ENCODE assay signal across 20 mouse cellular contexts in the genomic region with DNA sequence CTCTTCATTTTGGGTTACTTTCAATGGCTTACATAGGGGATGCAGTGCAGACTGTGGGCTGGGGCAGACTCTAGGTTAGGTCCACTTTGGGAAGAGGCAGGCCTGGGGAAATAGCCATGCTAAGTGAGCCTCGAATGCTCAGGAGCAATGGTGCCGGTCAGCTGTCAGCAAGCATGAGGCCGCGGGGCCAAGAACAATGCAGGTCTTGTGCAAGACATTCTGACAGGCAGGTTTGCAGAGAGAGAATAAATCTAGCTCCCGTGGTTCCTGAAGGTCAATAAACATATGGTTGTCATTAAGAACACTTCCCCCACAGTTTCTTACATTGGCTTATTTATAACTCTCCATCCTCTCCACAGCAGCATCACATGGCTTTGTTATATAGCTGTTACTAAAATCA.
DNase-seq lines count a peak whose midpoint lies in the region; ATAC-seq and TF ChIP-seq lines count a peak whose summit lies in the region.
"Had no signal": no experiment of that assay in that cellular context is flagged by ENCODE, and none has a peak within 500 bp of the region (broad histone marks: within the 10 kb centered on the region; RNA-seq: fewer than 3 reads in every experiment).

No protein-coding gene starts in this region.

- no peak for TF ChIP-seq CTCF in hindbrain, postnatal 0 days (IDR thresholded peaks at IDR 0.05; ENCODE audit: low read depth)

- H3K4me3 ChIP-seq in hindbrain, embryonic 10.5 days = no peak overlapping the region
- no peak overlapping the region for H3K4me3 ChIP-seq in hindbrain, postnatal 0 days (ENCODE audit: low read length)
- no peak overlapping the region for H3K4me3 ChIP-seq in embryonic facial prominence, embryonic 10.5 days
- no peak overlapping the region for H3K4me3 ChIP-seq in limb, embryonic 11.5 days (ENCODE audit: low read depth, low read length)
- no peak overlapping the region for H3K4me3 ChIP-seq in forebrain, embryonic 13.5 days
- no peak overlapping the region for H3K4me3 ChIP-seq in liver, embryonic 11.5 days (ENCODE audit: low read depth, low read length)
- H3K4me3 ChIP-seq: forebrain, embryonic 15.5 days; heart, embryonic 13.5 days; liver, embryonic 12.5 days; lung, embryonic 15.5 days had no signal

- no peak for ATAC-seq in hindbrain, postnatal 0 days
- peak; percentile 85 for ATAC-seq in limb, embryonic 11.5 days (ENCODE audit: insufficient number of reproducible peaks, low FRiP score, low TSS enrichment, low read depth)
- no peak for ATAC-seq in forebrain, embryonic 13.5 days
- ATAC-seq in liver, embryonic 11.5 days (replicated peaks; ENCODE audit: low FRiP score) = no peak
- ATAC-seq: forebrain, embryonic 15.5 days; inflammation-experienced regulatory T-cells, adult 6 months; liver, embryonic 12.5 days had no signal

- H3K36me3 ChIP-seq in hindbrain, embryonic 10.5 days = no peaks in the 10 kb centered on the region
- H3K36me3 ChIP-seq in hindbrain, postnatal 0 days (ENCODE audit: insufficient read depth, low read length) = no peaks in the 10 kb centered on the region
- no peaks in the 10 kb centered on the region for H3K36me3 ChIP-seq in embryonic facial prominence, embryonic 10.5 days (replicated peaks)
- no peaks in the 10 kb centered on the region for H3K36me3 ChIP-seq in limb, embryonic 11.5 days (ENCODE audit: control insufficient read depth, insufficient read depth, low read length)
- H3K36me3 ChIP-seq in forebrain, embryonic 13.5 days (ENCODE audit: poor library complexity, severe bottlenecking) = no peaks in the 10 kb centered on the region
- H3K36me3 ChIP-seq in liver, embryonic 11.5 days (ENCODE audit: control insufficient read depth, insufficient read depth, low read length) = no peaks in the 10 kb centered on the region
- H3K36me3 ChIP-seq: forebrain, embryonic 15.5 days; heart, embryonic 13.5 days; liver, embryonic 12.5 days; lung, embryonic 15.5 days had no signal

- no peak overlapping the region for H3K9ac ChIP-seq in hindbrain, postnatal 0 days (replicated peaks; ENCODE audit: low read length)
- H3K9ac ChIP-seq in limb, embryonic 11.5 days (ENCODE audit: low read length) = no peak overlapping the region
- H3K9ac ChIP-seq in forebrain, embryonic 13.5 days = no peak overlapping the region
- no peak overlapping the region for H3K9ac ChIP-seq in liver, embryonic 11.5 days (ENCODE audit: low read depth, low read length)
- H3K9ac ChIP-seq: forebrain, embryonic 15.5 days; heart, embryonic 13.5 days; liver, embryonic 12.5 days; lung, embryonic 15.5 days had no signal

- H3K4me2 ChIP-seq in hindbrain, postnatal 0 days (ENCODE audit: low read depth, low read length) = no peak overlapping the region
- no peak overlapping the region for H3K4me2 ChIP-seq in limb, embryonic 11.5 days (ENCODE audit: low read depth, severe bottlenecking)
- H3K4me2 ChIP-seq in forebrain, embryonic 13.5 days = no peak overlapping the region
- no peak overlapping the region for H3K4me2 ChIP-seq in liver, embryonic 11.5 days
- H3K4me2 ChIP-seq: forebrain, embryonic 15.5 days; heart, embryonic 13.5 days; liver, embryonic 12.5 days; lung, embryonic 15.5 days had no signal

- DNase-seq in hindbrain, embryonic 10.5 days (ENCODE audit: low spot score) = peak; percentile 47
- DNase-seq in hindbrain, postnatal 0 days (ENCODE audit: low spot score) = no peak
- DNase-seq in 3T3-L1 (ENCODE audit: low read depth, low spot score) = peak; percentile 75
- DNase-seq in embryonic facial prominence, embryonic 10.5 days (ENCODE audit: low spot score) = peak; percentile 79
- peak; percentile 77 for DNase-seq in limb, embryonic 11.5 days (ENCODE audit: low spot score)
- DNase-seq in liver, embryonic 11.5 days (ENCODE audit: low spot score) = no peak
- DNase-seq in ovary, postnatal 36 days (ENCODE audit: low spot score) = no peak
- DNase-seq: adrenal gland, adult 2 months; cerebellum, adult 11 months; cerebellum, postnatal 25 days; heart, postnatal 36 days; midbrain, embryonic 14.5 days; spleen, adult 18-20 months; thymus, adult 18-20 months had no signal

- WGBS in hindbrain, embryonic 10.5 days = 56% methylated on average over 5 of the region's 5 CpGs
- 62% methylated on average over 5 of the region's 5 CpGs for WGBS in hindbrain, postnatal 0 days
- WGBS in embryonic facial prominence, embryonic 10.5 days = 34% methylated on average over 5 of the region's 5 CpGs
- 22% methylated on average over 5 of the region's 5 CpGs for WGBS in limb, embryonic 11.5 days
- WGBS in forebrain, embryonic 13.5 days = 77% methylated on average over 5 of the region's 5 CpGs
- WGBS in liver, embryonic 11.5 days = 75% methylated on average over 5 of the region's 5 CpGs

- H3K9me3 ChIP-seq in hindbrain, embryonic 10.5 days = no peaks in the 10 kb centered on the region
- no peaks in the 10 kb centered on the region for H3K9me3 ChIP-seq in hindbrain, postnatal 0 days (ENCODE audit: low read length)
- no peaks in the 10 kb centered on the region for H3K9me3 ChIP-seq in embryonic facial prominence, embryonic 10.5 days
- no peaks in the 10 kb centered on the region for H3K9me3 ChIP-seq in limb, embryonic 11.5 days (ENCODE audit: control insufficient read depth, low read length)
- H3K9me3 ChIP-seq in forebrain, embryonic 13.5 days (replicated peaks) = no peaks in the 10 kb centered on the region
- no peaks in the 10 kb centered on the region for H3K9me3 ChIP-seq in liver, embryonic 11.5 days (ENCODE audit: control insufficient read depth, low read length)
- H3K9me3 ChIP-seq: forebrain, embryonic 15.5 days; heart, embryonic 13.5 days; liver, embryonic 12.5 days; lung, embryonic 15.5 days had no signal

- no peaks in the 10 kb centered on the region for H3K27me3 ChIP-seq in hindbrain, embryonic 10.5 days (ENCODE audit: insufficient read depth, poor library complexity, severe bottlenecking)
- no peaks in the 10 kb centered on the region for H3K27me3 ChIP-seq in hindbrain, postnatal 0 days (ENCODE audit: insufficient read depth, low read length)
- no peaks in the 10 kb centered on the region for H3K27me3 ChIP-seq in embryonic facial prominence, embryonic 10.5 days (replicated peaks; ENCODE audit: low read depth, poor library complexity, severe bottlenecking)
- H3K27me3 ChIP-seq in limb, embryonic 11.5 days (ENCODE audit: control insufficient read depth, insufficient read depth, low read length) = no peaks in the 10 kb centered on the region
- no peaks in the 10 kb centered on the region for H3K27me3 ChIP-seq in forebrain, embryonic 13.5 days
- no peaks in the 10 kb centered on the region for H3K27me3 ChIP-seq in liver, embryonic 11.5 days (replicated peaks; ENCODE audit: control insufficient read depth, insufficient read depth, low read length)
- H3K27me3 ChIP-seq: forebrain, embryonic 15.5 days; heart, embryonic 13.5 days; lung, embryonic 15.5 days had no signal

- no peaks in the 10 kb centered on the region for H3K4me1 ChIP-seq in hindbrain, embryonic 10.5 days (replicated peaks)
- no peaks in the 10 kb centered on the region for H3K4me1 ChIP-seq in hindbrain, postnatal 0 days (ENCODE audit: insufficient read depth, low read length)
- H3K4me1 ChIP-seq in embryonic facial prominence, embryonic 10.5 days = peaks cover 20% of the 10 kb centered on the region
- H3K4me1 ChIP-seq in limb, embryonic 11.5 days (ENCODE audit: control insufficient read depth, insufficient read depth, low read length) = no peaks in the 10 kb centered on the region
- no peaks in the 10 kb centered on the region for H3K4me1 ChIP-seq in forebrain, embryonic 13.5 days
- no peaks in the 10 kb centered on the region for H3K4me1 ChIP-seq in liver, embryonic 11.5 days (replicated peaks; ENCODE audit: control insufficient read depth, insufficient read depth, low read length)
- H3K4me1 ChIP-seq: forebrain, embryonic 15.5 days; lung, embryonic 15.5 days had no signal

- H3K27ac ChIP-seq in hindbrain, embryonic 10.5 days = no peak overlapping the region
- no peak overlapping the region for H3K27ac ChIP-seq in hindbrain, postnatal 0 days
- H3K27ac ChIP-seq in embryonic facial prominence, embryonic 10.5 days (replicated peaks) = peak overlapping the region; percentile 42; the same call in 1 of the 2 replicates
- peak overlapping the region; percentile 16; the same call in 1 of the 2 replicates for H3K27ac ChIP-seq in limb, embryonic 11.5 days (replicated peaks; ENCODE audit: low read depth, low read length)
- no peak overlapping the region for H3K27ac ChIP-seq in forebrain, embryonic 13.5 days
- no peak overlapping the region for H3K27ac ChIP-seq in liver, embryonic 11.5 days (ENCODE audit: low read depth, low read length)
- H3K27ac ChIP-seq: forebrain, embryonic 15.5 days; heart, embryonic 13.5 days; liver, embryonic 12.5 days; lung, embryonic 15.5 days had no signal

Comparison
In these comparisons a context has a peak if more than half of its experiments do, and no peak if none do; other contexts are left out.
1. DNase-seq: peak in hindbrain, embryonic 10.5 days (single experiment), 3T3-L1 (single experiment), embryonic facial prominence, embryonic 10.5 days (single experiment) and limb, embryonic 11.5 days (single experiment); none in hindbrain, postnatal 0 days (single experiment), liver, embryonic 11.5 days (single experiment) and ovary, postnatal 36 days (single experiment).
2. H3K27ac ChIP-seq: peak in embryonic facial prominence, embryonic 10.5 days (single experiment) and limb, embryonic 11.5 days (single experiment); none in hindbrain, embryonic 10.5 days (single experiment), hindbrain, postnatal 0 days (single experiment), forebrain, embryonic 13.5 days (single experiment) and liver, embryonic 11.5 days (single experiment).